Mouse (Mus musculus) granulocyte monocyte progenitor cell, adult 5-6 weeks (primary cell): ENCODE measurements at regions not wholly inside any gene's neighbourhood (a gene's known extent, or its start where the extent isn't known, plus 50 kb on each side); places are given as distances from the start of the nearest gene placed in this dataset.

ENCODE experiments used
- ATAC-seq: replicated peaks from 2 replicates; pipeline ENCODE4 v1.8.0; 2016; ENCODE audit warnings: mild to moderate bottlenecking, moderate TSS enrichment, inconsistent platforms; ENCODE audit not compliant: poor library complexity, severe bottlenecking

GRCm38 (mm10) chr1:80396560-80396959 is 56.3 kb upstream of the Cul3 start:
- peak; percentile 56 for ATAC-seq

- no peak for ATAC-seq
These were observed 51.1 kb upstream of the Cul3 start for GRCm38 (mm10) chr1:80391406-80391805.

GRCm38 (mm10) chr1:80390366-80390765 is 50.1 kb upstream of the Cul3 start:
- ATAC-seq: no peak
